Mouse (Mus musculus) forebrain, embryonic 10.5 days (tissue): ENCODE data around the gene Btn1a1. TPM values are rescaled to one million over a fixed set of nuclear protein-coding genes. Genes with fewer than 3 reads are reported as not detected.

ENCODE experiments used
- DNase-seq: peaks from one replicate; pipeline ENCODE4 v3.0.0-alpha.2; 2017; ENCODE audit warnings: low spot score; ENCODE audit errors: extremely low spot score
- H3K27ac ChIP-seq: fragments of 300-500 bp; sonication (generic); 2 replicates; pipeline ENCODE4 v1.5.1; 2016; ENCODE audit warnings: mild to moderate bottlenecking
- H3K27me3 ChIP-seq: fragments of 300-500 bp; sonication (generic); 2 replicates; pipeline ENCODE4 v1.6.1; 2016; ENCODE audit warnings: mild to moderate bottlenecking; ENCODE audit not compliant: poor library complexity, severe bottlenecking
- H3K36me3 ChIP-seq: fragments of 300-500 bp; sonication (generic); replicated peaks from 2 replicates; pipeline ENCODE4 v1.6.1; 2016; ENCODE audit warnings: mild to moderate bottlenecking, moderate library complexity
- H3K4me1 ChIP-seq: fragments of 300-500 bp; sonication (generic); 2 replicates; pipeline ENCODE4 v1.6.1; 2016
- H3K4me3 ChIP-seq: fragments of 300-500 bp; sonication (generic); 2 replicates; pipeline ENCODE4 v1.5.1; 2016; ENCODE audit warnings: mild to moderate bottlenecking, moderate library complexity
- H3K9me3 ChIP-seq: fragments of 300-500 bp; sonication (generic); 2 replicates; pipeline ENCODE4 v1.6.1; 2016; ENCODE audit warnings: mild to moderate bottlenecking, moderate library complexity
- WGBS: fragments of 180-500 bp; shearing (Covaris S2); methylation state at CpG from one replicate; pipeline ENCODE4 v1.1.7; 2016; 5-methylcytosine and 5-hydroxymethylcytosine counted together
- polyA plus RNA-seq: library from polyadenylated mRNA; unstranded; fragments of >200 nt; fragmentation: Nextera tagmentation; extraction: Ambion mirVana; gene quantifications from 2 replicates; pipeline ENCODE4 v1.2.1, GENCODE M21; 2016

Btn1a1 gene
- polyA plus RNA-seq, 1 experiment from 2014 or later, result not detected

GRCm38 (mm10) chr13:23423286-23424051, 42.2 kb downstream of the Btn1a1 start, which contains the start of gene Abt1:
TSS of gene Abt1 (minus strand) at chr13:23423866.
- DNase-seq, result peak; percentile 93
- H3K27ac ChIP-seq, result peak within 1 kb of the TSS; percentile 85
- H3K9me3 ChIP-seq, result no peaks in the 10 kb centered on the region
- under 1% methylated on average over 48 of the region's 48 CpGs for WGBS
- H3K4me1 ChIP-seq, result peaks cover 36% of the 10 kb centered on the region
- H3K36me3 ChIP-seq, result peaks cover 40% of the 10 kb centered on the region
- peak within 1 kb of the TSS; percentile 94 for H3K4me3 ChIP-seq
- no peaks in the 10 kb centered on the region for H3K27me3 ChIP-seq

- 96% methylated on average over 16 of the region's 16 CpGs for WGBS
- H3K27ac ChIP-seq, result no peak overlapping the region
- peaks cover 29% of the 10 kb centered on the region for H3K4me1 ChIP-seq
- H3K36me3 ChIP-seq, result peaks cover 43% of the 10 kb centered on the region
- no peak for DNase-seq
- H3K9me3 ChIP-seq, result no peaks in the 10 kb centered on the region
- peak overlapping the region; percentile 94 for H3K4me3 ChIP-seq
- H3K27me3 ChIP-seq, result no peaks in the 10 kb centered on the region
These were observed 43.4 kb downstream of the Btn1a1 start for GRCm38 (mm10) chr13:23422351-23422750.

- WGBS, result under 1% methylated on average over 28 of the region's 28 CpGs
- Histone ChIP-seq H3K27me3 (peaks cover 29% of the 10 kb centered on the region), H3K9me3 (no peaks in the 10 kb centered on the region), H3K4me1 (peaks cover 16% of the 10 kb centered on the region), H3K36me3 (peaks cover 3% of the 10 kb centered on the region; the same call in 1 of the 2 replicates), H3K27ac (peak overlapping the region; percentile 69), H3K4me3 (peak overlapping the region; percentile 61)
- peak; percentile 62 for DNase-seq
These were observed 52.8 kb downstream of the Btn1a1 start for GRCm38 (mm10) chr13:23412630-23413521.

GRCm38 (mm10) chr13:23412211-23412629, 53.5 kb downstream of the Btn1a1 start:
- H3K9me3 ChIP-seq, result no peaks in the 10 kb centered on the region
- no peak for DNase-seq
- peak overlapping the region; percentile 61 for H3K4me3 ChIP-seq
- 0 out of 2 replicates have a peak, but pooled peaks cover 3% of the 10 kb centered on the region for H3K36me3 ChIP-seq
- H3K27ac ChIP-seq, result peak overlapping the region; percentile 69
- WGBS, result under 1% methylated on average over 20 of the region's 20 CpGs
- peaks cover 31% of the 10 kb centered on the region for H3K27me3 ChIP-seq
- H3K4me1 ChIP-seq, result peaks cover 16% of the 10 kb centered on the region

- Histone ChIP-seq H3K9me3 (no peaks in the 10 kb centered on the region), H3K27me3 (peaks cover 31% of the 10 kb centered on the region), H3K4me3 (peak overlapping the region; percentile 61), H3K27ac (peak overlapping the region; percentile 69; the same call in 1 of the 2 replicates), H3K4me1 (peaks cover 16% of the 10 kb centered on the region), H3K36me3 (no peaks in the 10 kb centered on the region)
- peak; percentile 55 for DNase-seq
- 3% methylated on average over 29 of the region's 29 CpGs for WGBS
These were observed 54.1 kb downstream of the Btn1a1 start for GRCm38 (mm10) chr13:23411311-23412210.

- H3K27me3 ChIP-seq, result peaks cover 31% of the 10 kb centered on the region
- no peak overlapping the region for H3K4me3 ChIP-seq
- H3K4me1 ChIP-seq, result peaks cover 16% of the 10 kb centered on the region
- H3K36me3 ChIP-seq, result no peaks in the 10 kb centered on the region
- no peak overlapping the region for H3K27ac ChIP-seq
- WGBS, result 63% methylated on average over 9 of the region's 9 CpGs
- H3K9me3 ChIP-seq, result no peaks in the 10 kb centered on the region
- no peak for DNase-seq
These were observed 55.1 kb downstream of the Btn1a1 start for GRCm38 (mm10) chr13:23410632-23411031.

Other genes starting within 250 kb of the Btn1a1 start
- gene Vmn1r222, start 230.0 kb downstream of the Btn1a1 start, polyA plus RNA-seq, result not detected in 2 replicates
- not detected in 2 replicates for gene Vmn1r223, start 218.8 kb downstream of the Btn1a1 start, polyA plus RNA-seq
- gene Zfp322a, start 96.7 kb downstream of the Btn1a1 start, polyA plus RNA-seq, result 57.1 and 58.7 TPM in 2 replicates
- gene Abt1, start 42.0 kb downstream of the Btn1a1 start, polyA plus RNA-seq, result 15.3 and 15.5 TPM in 2 replicates
- 0.52 and 0.54 TPM in 2 replicates for gene Btn2a2, start 23.0 kb upstream of the Btn1a1 start, polyA plus RNA-seq
- gene Hist1h4h, start 65.1 kb upstream of the Btn1a1 start, polyA plus RNA-seq, result 3.8 and 4.0 TPM in 2 replicates
- 6.7 and 9.5 TPM in 2 replicates for gene Hist1h2af, start 68.0 kb upstream of the Btn1a1 start, polyA plus RNA-seq
- gene Hist1h3g, start 69.5 kb upstream of the Btn1a1 start, polyA plus RNA-seq, result 6.3 and 8.1 TPM in 2 replicates
- 0.74 and 0.79 TPM in 2 replicates for gene Hist1h2bh, start 77.5 kb upstream of the Btn1a1 start, polyA plus RNA-seq
- gene Hist1h3f, start 78.2 kb upstream of the Btn1a1 start, polyA plus RNA-seq, result 1.00 and 1.7 TPM in 2 replicates
- gene Hist1h4f, start 85.7 kb upstream of the Btn1a1 start, polyA plus RNA-seq, result 0.53 and 0.60 TPM in 2 replicates
- 0.58 and 0.60 TPM in 2 replicates for gene Hist1h1d, start 87.4 kb upstream of the Btn1a1 start, polyA plus RNA-seq
- gene Hist1h3e, start 96.5 kb upstream of the Btn1a1 start, polyA plus RNA-seq, result 6.1 and 6.7 TPM in 2 replicates
- gene Hist1h2ae, start 105.3 kb upstream of the Btn1a1 start, polyA plus RNA-seq, result 102 and 105 TPM in 2 replicates
- 6.4 and 6.7 TPM in 2 replicates for gene Hist1h2bg, start 105.5 kb upstream of the Btn1a1 start, polyA plus RNA-seq
- 5.8 and 6.9 TPM in 2 replicates for gene Hist1h2bf, start 108.3 kb upstream of the Btn1a1 start, polyA plus RNA-seq
- gene Hist1h2ad, start 108.5 kb upstream of the Btn1a1 start, polyA plus RNA-seq, result 1.5 TPM in 2 replicates
- gene Hist1h3d, start 109.9 kb upstream of the Btn1a1 start, polyA plus RNA-seq, result 7.1 and 7.2 TPM in 2 replicates
- gene Hist1h4d, start 115.7 kb upstream of the Btn1a1 start, polyA plus RNA-seq, result 112 and 119 TPM in 2 replicates
- 3.2 and 3.6 TPM in 2 replicates for gene Hist1h2be, start 155.2 kb upstream of the Btn1a1 start, polyA plus RNA-seq
- 19.8 and 21.4 TPM in 2 replicates for gene Hist1h1e, start 156.7 kb upstream of the Btn1a1 start, polyA plus RNA-seq
- gene Hist1h2ac, start 218.0 kb upstream of the Btn1a1 start, polyA plus RNA-seq, result 1.00 and 1.1 TPM in 2 replicates
- gene Hist1h2bc, start 218.3 kb upstream of the Btn1a1 start, polyA plus RNA-seq, result 17.2 and 19.3 TPM in 2 replicates
- not detected in 2 replicates for gene Hist1h1t, start 229.9 kb upstream of the Btn1a1 start, polyA plus RNA-seq
- gene Hist1h4c, start 232.6 kb upstream of the Btn1a1 start, polyA plus RNA-seq, result 4.5 and 5.9 TPM in 2 replicates
- 1.3 and 1.5 TPM in 2 replicates for gene Hfe, start 245.0 kb upstream of the Btn1a1 start, polyA plus RNA-seq